Mouse (Mus musculus): ENCODE data around the gene Ighmbp2.

Ighmbp2 gene

GRCm38 (mm10) chr19:3282572-3283467 is at the start of gene Ighmbp2, which contains the start of gene Mrpl21:
Gene Ighmbp2, minus strand, starts transcription at chr19:3283017.
Gene Mrpl21, plus strand, starts transcription at chr19:3282901.
- DNase-seq = peak; percentile 82

DNA sequence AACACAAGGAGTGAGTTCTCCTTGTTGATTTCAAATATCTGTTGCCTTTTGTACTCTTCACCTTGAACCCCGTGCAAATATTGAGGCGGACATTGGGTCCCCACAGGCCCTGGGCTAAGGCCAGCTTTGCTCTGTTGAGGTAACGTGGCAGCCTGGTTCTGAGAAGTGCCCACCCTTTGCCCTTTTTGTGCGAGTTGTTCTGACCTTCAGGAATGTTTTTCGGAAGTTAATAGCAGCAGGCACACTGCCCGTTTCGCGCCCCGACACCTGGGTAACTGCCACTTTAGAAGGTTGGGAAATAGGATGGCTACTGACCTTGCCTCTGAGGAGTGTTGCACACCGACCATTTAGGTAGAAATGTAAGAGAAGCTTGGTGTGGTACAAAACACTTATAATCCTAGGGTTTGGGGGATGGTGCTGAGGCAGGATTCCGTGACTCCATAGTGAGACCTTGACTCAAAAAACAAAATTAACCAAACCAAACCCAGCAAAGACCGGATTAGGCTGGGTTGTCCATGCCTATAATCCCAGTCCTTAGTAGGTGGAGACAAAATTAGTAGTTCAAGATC is 43.7 kb upstream of the Ighmbp2 start:
- no peak for DNase-seq

GRCm38 (mm10) chr19:3325771-3326478 is 43.1 kb upstream of the Ighmbp2 start:
- DNase-seq = peak; percentile 34

- peak; percentile 97 for DNase-seq
These were observed 42.3 kb upstream of the Ighmbp2 start for GRCm38 (mm10) chr19:3324931-3325711.

DNA sequence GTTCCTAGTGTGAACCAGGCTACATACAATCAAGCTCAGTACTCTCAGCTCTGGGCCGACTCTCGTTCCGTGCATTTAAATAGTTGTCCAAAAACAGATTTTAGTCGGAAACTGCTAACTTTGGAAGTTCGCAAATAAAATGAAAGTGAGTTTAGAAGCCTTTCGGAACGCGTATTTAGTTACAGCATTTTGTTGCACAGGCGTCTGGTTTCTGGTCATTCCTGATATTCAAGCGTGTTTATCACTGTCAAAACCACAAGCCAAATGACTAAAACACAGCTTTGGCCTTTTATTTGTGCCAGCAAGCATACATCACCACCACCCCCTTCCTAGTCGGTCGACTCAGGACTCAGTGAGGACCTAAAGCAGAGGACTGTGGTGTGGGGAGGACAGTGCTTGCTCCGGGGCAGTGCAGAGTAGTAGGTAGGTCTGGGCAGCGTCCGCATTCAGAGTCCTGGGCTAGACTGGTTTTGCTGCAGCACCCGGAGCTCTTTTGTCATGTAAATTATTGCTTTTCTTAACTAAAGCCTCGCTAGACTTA is 41.5 kb upstream of the Ighmbp2 start:
- no peak for DNase-seq

DNA sequence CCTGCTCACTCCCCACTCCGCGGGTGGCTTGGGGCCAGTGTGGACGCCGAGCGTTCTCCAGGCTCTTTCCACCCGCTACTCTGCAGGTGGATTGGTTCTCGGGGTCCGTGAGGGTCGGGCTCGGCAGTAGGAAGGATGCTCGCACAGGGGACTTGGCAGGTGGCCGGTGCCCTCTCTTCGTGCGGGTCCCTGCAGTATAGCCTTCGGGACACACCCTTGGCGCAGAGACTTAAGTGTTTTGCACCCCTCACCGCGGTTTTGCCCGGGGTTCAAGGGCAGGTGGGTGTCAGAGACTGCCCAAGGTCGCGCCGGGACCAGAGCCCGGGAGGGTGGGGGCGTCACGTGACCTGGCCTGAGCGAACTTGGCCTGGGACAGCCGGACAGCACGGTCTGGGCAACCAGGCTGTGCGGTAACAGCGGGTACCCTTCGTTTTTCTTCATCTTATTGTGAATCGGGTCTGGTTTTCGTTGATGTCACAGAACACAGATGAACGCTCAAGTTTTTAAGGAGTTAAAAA is 41.0 kb upstream of the Ighmbp2 start:
- peak; percentile 56 for DNase-seq

DNA sequence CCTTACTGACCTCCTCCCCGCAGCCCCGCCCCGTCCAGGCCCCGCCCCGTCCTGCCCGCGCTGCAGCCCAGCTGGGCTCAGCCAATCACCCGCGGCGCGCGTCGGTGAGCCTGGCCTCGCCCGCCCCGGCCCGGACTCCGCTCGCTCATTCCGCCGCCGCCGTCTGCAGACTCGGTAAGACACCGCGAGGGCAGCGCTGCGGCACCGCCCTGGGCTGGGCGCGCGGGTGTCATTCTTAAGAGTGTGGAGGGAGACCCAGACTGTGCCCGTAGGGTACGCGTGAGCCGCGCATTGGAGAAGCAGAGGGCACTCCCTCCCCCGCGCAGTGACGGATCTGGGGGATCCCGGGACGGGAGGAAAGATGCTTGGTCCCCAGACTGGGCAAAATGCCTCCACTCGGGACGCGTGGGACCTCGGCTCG is 40.4 kb upstream of the Ighmbp2 start:
- DNase-seq = peak; percentile 88

DNA sequence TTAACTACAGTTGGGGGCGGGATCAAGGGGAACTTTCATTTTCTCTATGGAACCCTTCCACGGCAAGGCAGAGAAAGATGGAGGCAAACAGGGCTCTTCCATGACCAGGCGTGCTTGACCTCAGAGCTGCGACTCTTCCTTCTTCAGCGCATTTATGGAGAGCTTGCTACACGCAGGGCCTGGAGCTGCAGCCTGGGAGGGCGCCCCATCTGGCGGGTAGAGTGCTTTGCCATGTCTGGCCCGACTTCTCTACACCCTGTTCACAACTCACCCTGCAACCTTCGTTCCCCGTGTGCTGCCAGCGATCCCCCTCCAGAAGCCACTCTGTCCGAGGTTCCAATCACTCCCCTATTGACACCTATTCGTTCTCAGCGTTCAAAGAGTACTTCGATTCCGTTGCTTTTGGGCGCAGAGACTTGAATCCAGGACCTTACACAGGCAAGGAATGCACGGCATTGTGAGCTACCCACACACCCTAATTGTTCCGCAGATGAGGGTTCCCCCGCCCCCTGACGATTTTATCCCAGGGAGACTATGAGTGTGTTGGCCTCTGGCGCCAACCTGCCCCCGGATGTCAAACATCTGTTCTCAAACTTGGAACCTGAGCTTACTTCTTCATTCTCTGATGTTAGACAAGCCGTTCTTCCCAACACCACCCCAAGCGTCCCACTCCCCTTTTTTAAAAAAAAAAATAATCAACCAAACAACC is 39.6 kb upstream of the Ighmbp2 start, which contains the start of gene Cpt1a:
Gene Cpt1a, plus strand, starts transcription at position 74 of the 709 bp plus-strand sequence.
- peak; percentile 76 for DNase-seq

- no peak for DNase-seq
These were observed 38.8 kb upstream of the Ighmbp2 start for GRCm38 (mm10) chr19:3321617-3322016.

GRCm38 (mm10) chr19:3320801-3321200 is 38.0 kb upstream of the Ighmbp2 start:
- DNase-seq = peak; percentile 33

GRCm38 (mm10) chr19:3320086-3320485 is 37.3 kb upstream of the Ighmbp2 start:
- DNase-seq = no peak

GRCm38 (mm10) chr19:3319341-3319740 is 36.5 kb upstream of the Ighmbp2 start:
- DNase-seq = no peak

- no peak for DNase-seq
These were observed 24.5 kb upstream of the Ighmbp2 start for GRCm38 (mm10) chr19:3307175-3307949.

GRCm38 (mm10) chr19:3304017-3304416 is 21.2 kb upstream of the Ighmbp2 start:
- DNase-seq = no peak

DNA sequence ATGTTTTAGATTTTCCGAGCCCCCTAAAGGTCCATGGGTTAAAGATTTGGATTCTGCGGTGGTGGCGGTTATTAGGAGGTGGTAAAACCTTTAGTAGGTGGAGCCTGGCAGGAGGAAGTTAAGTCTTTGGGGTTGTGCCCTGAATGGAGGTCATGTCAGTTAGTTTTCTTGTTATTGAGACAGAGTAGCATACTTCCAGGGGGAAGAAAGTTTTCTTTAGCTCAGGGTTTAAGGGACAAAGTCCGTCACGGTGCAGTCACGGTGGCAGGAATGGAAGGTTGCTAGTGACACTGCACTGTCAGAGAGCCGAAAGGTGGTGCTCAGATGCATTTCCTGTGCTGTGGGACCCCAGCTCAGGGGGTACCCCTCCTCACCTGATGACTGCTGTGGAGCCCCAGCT is 15.0 kb upstream of the Ighmbp2 start:
- DNase-seq = no peak

DNA sequence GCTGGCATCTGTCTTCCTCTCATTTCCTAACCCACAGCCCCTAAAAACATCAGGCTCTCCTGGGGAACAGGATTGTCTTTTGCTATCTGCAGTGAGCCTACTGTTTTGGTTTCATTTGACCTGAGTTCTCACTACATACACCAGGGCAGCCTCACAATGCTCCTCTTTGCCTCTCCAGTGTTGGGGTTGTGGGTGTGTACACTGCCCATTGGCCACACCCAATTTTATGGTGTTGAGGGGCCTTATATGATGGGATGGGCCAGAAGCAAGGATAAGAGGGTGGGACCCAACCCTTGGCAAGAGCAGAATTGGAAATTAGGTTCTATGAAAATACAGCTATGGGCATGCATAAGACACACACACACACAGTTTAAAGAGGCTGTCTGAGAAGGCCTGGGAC is 14.2 kb upstream of the Ighmbp2 start:
- DNase-seq = no peak

GRCm38 (mm10) chr19:3295245-3295644 is 12.4 kb upstream of the Ighmbp2 start:
- DNase-seq = no peak

DNA sequence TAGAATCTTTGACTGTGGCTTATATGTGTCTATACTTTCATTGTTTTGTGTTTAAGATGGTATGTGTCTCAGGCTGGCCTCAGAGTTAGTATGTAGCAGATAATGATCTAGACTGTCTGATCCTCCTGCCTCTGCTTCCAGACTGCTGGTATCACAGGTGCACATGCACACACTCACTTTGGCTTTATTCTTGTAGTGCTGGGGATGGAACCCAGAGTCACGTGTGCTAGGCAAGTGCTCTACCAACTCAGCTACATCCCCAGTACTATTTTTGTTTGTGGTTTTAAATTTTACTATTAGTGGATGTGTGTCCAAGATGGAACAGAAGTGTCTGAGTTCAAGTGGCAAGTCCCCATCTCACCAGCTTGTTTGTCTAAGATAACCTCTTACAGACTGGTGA is 10.2 kb upstream of the Ighmbp2 start:
- no peak for DNase-seq

DNA sequence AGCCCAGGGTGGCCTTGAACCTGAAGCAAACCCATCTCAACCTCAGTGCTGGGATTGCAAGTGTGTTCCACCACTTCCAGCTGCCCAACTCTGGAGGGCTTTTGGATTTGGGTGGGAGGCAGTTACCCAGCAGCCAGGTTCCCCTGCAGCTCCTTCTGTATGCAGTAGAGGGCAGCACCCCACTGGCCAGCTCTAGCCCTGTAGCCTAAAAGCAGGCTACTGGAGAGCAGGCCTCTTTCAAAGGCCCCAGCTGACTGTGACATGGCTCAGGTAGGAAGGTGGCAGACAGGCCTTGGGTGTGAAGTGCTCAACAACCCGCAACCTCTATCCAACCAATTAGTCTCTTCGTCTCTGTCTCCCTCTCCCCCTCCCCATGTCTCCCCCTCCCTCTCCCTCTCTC is 9.2 kb upstream of the Ighmbp2 start:
- peak; percentile 73 for DNase-seq

DNA sequence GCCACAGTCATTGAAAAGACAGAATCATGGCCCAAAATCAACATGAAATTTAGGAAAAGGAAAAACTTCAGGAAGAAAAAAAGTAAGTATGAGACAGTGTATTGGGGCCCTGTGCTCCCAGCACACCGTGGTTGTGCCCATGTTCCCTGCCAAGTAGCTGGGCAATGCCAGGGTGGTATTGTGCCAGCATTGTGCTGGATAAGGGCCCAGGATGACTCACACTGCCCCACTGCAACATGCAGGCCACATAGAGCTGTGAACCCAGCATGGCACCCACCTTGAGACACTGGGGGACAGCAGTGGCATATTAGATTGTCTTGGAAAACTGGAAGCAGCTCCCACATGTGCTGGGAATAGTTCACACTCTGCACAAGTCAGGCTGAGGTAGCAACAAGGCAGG is 6.2 kb upstream of the Ighmbp2 start:
- DNase-seq = no peak

GRCm38 (mm10) chr19:3281886-3282285 is 931 bp downstream of the Ighmbp2 start:
- DNase-seq = no peak
